Mouse (Mus musculus): ENCODE results near the gene Bahcc1. TPM values are rescaled to one million over a fixed set of nuclear protein-coding genes. Genes with fewer than 3 reads are reported as not detected.

The Bahcc1 gene
- polyA plus RNA-seq, 1 experiment from 2014 or later: 19.7 TPM

DNA sequence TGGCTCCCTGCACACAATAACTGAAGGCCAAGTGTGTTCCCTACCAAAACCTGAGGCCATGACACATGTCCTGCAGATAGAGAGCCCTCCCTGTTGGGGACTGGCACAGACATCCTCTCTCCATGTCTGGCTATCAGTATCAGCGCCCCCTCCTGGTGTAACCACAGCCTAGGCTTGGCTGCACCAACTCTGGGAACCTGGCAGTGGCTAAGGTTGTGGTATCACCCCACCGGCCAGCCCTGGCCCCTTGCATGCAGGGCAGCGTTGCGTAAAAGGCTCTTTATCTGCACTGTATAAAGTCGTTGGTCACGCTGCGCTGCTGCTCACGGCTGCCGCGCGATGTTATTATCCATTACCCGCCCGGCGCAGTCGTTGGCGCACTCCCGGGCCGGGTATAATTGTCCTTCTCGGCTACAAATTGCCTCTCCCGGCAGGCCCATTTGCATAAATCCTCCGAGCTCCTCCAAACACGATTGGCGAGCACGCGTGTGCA, 47.6 kb downstream of the Bahcc1 start:
- peak; percentile 89 for ATAC-seq (ENCODE audit: insufficient read depth, low FRiP score, low TSS enrichment)
- no peak overlapping the region for H3K4me3 ChIP-seq (ENCODE audit: low read depth, low read length)
- H3K9ac ChIP-seq (ENCODE audit: low read length): peak overlapping the region; percentile 12; the same call in 1 of the 2 replicates
- peaks cover 18% of the 10 kb centered on the region for H3K4me1 ChIP-seq (ENCODE audit: control insufficient read depth, insufficient read depth, low read length)
- 34% methylated on average over 25 of the region's 25 CpGs for WGBS
- no peak overlapping the region for H3K4me2 ChIP-seq (ENCODE audit: low read depth)
- H3K27ac ChIP-seq (ENCODE audit: low read depth, low read length): peak overlapping the region; percentile 76; the same call in 1 of the 2 replicates
- no peaks in the 10 kb centered on the region for H3K9me3 ChIP-seq (ENCODE audit: control insufficient read depth, low read length)
- peak; percentile 86 for DNase-seq (ENCODE audit: low spot score)
- H3K27me3 ChIP-seq (ENCODE audit: control insufficient read depth, insufficient read depth, low read length): no peaks in the 10 kb centered on the region
- H3K36me3 ChIP-seq (ENCODE audit: control insufficient read depth, insufficient read depth, low read length): peaks cover 50% of the 10 kb centered on the region

DNA sequence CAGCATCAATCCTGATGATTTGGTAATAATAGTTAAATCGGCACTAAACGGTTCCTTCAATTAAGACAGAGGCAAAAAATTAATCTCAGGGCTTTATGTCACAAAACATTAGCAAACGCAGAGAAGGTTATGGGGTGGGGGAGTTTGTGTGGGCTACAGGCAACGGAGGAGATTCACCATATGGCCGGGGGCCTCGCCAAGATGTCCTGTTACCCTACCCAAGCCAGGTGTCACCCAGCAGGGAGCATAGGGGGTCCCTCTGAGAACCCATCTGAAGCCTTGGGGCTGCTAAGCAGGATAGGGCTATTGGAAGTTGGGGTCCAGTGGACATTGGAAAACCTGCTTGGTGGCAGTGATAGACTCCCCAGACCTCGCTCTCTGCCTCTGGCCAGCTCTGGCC, 48.0 kb downstream of the Bahcc1 start:
- Histone ChIP-seq H3K36me3 (ENCODE audit: control insufficient read depth, insufficient read depth, low read length) (peaks cover 50% of the 10 kb centered on the region), H3K4me3 (ENCODE audit: low read depth, low read length) (no peak overlapping the region), H3K4me1 (ENCODE audit: control insufficient read depth, insufficient read depth, low read length) (peaks cover 18% of the 10 kb centered on the region), H3K9me3 (ENCODE audit: control insufficient read depth, low read length) (no peaks in the 10 kb centered on the region), H3K27ac (ENCODE audit: low read depth, low read length) (peak overlapping the region; percentile 76), H3K9ac (ENCODE audit: low read length) (no peak overlapping the region; the same call in 1 of the 2 replicates), H3K4me2 (ENCODE audit: low read depth) (no peak overlapping the region), H3K27me3 (ENCODE audit: control insufficient read depth, insufficient read depth, low read length) (no peaks in the 10 kb centered on the region)
- no peak for DNase-seq (ENCODE audit: low spot score)
- 62% methylated on average over 7 of the region's 7 CpGs for WGBS
- peak; percentile 22; the same call in 1 of the 2 replicates for ATAC-seq (ENCODE audit: insufficient read depth, low FRiP score, low TSS enrichment)

DNA sequence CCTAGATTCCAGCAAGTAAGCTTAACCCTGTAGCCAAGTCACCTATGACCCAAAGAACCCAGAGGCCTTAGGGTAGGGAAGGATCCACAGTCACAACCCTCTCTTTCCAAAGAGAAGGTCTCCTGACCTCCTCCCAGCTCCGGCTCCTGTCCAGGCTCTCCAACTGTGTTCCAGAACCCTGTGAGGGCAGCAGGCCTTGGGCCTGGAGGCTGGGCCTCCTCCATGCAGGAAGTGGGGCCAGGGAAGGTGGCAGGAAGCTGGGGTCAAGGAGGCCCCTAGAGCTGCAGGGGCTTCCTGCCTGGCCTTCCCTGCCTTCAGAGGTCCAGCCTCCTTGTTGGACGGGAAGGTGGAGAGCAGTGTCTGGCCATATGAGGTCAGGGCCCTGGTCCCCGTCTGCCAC, 48.5 kb downstream of the Bahcc1 start:
- Histone ChIP-seq H3K4me2 (ENCODE audit: low read depth) (no peak overlapping the region), H3K27me3 (ENCODE audit: control insufficient read depth, insufficient read depth, low read length) (no peaks in the 10 kb centered on the region), H3K27ac (ENCODE audit: low read depth, low read length) (peak overlapping the region; percentile 76), H3K36me3 (ENCODE audit: control insufficient read depth, insufficient read depth, low read length) (peaks cover 50% of the 10 kb centered on the region), H3K4me1 (ENCODE audit: control insufficient read depth, insufficient read depth, low read length) (peaks cover 18% of the 10 kb centered on the region), H3K4me3 (ENCODE audit: low read depth, low read length) (no peak overlapping the region), H3K9ac (ENCODE audit: low read length) (peak overlapping the region; percentile 7; the same call in 1 of the 2 replicates), H3K9me3 (ENCODE audit: control insufficient read depth, low read length) (no peaks in the 10 kb centered on the region)
- 68% methylated on average over 3 of the region's 3 CpGs for WGBS
- no peak for DNase-seq (ENCODE audit: low spot score)
- ATAC-seq (ENCODE audit: insufficient read depth, low FRiP score, low TSS enrichment): no peak

DNA sequence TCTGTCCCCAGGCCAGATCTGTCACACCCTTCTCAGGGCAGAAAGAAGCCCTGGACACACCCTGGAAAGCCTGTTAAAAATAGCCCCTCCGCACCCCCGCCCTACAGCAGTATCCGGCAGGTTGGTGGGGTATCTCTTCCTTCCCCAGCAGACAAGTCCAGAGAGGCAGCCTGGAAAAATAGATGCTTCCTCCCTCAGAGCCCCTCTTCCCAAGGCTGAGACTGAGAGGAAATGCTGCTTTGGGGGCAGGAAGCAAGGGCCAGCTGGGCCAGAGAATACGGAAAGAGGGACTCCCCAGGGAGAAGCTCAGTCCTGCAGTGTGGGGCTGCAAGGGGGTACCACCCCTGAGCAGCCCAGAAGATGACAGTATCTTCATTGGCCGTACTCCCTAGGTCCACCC, 50.8 kb downstream of the Bahcc1 start:
- H3K4me2 ChIP-seq (ENCODE audit: low read depth): no peak overlapping the region
- H3K27me3 ChIP-seq (ENCODE audit: control insufficient read depth, insufficient read depth, low read length): no peaks in the 10 kb centered on the region
- H3K36me3 ChIP-seq (ENCODE audit: control insufficient read depth, insufficient read depth, low read length): peaks cover 59% of the 10 kb centered on the region
- H3K4me3 ChIP-seq (ENCODE audit: low read depth, low read length): no peak overlapping the region
- peaks cover 18% of the 10 kb centered on the region for H3K4me1 ChIP-seq (ENCODE audit: control insufficient read depth, insufficient read depth, low read length)
- no peak for DNase-seq (ENCODE audit: low spot score)
- H3K27ac ChIP-seq (ENCODE audit: low read depth, low read length): no peak overlapping the region
- ATAC-seq (ENCODE audit: insufficient read depth, low FRiP score, low TSS enrichment): no peak
- 89% methylated on average over 5 of the region's 5 CpGs for WGBS
- H3K9ac ChIP-seq (ENCODE audit: low read length): no peak overlapping the region
- no peaks in the 10 kb centered on the region for H3K9me3 ChIP-seq (ENCODE audit: control insufficient read depth, low read length)

GRCm38 (mm10) chr11:120289644-120290043, 56.9 kb downstream of the Bahcc1 start:
- H3K27ac ChIP-seq (ENCODE audit: low read depth, low read length): no peak overlapping the region
- no peak overlapping the region for H3K4me3 ChIP-seq (ENCODE audit: low read depth, low read length)
- WGBS: 96% methylated on average over 17 of the region's 17 CpGs
- H3K9me3 ChIP-seq (ENCODE audit: control insufficient read depth, low read length): no peaks in the 10 kb centered on the region
- H3K27me3 ChIP-seq (ENCODE audit: control insufficient read depth, insufficient read depth, low read length): no peaks in the 10 kb centered on the region
- no peak overlapping the region for H3K9ac ChIP-seq (ENCODE audit: low read length)
- H3K4me2 ChIP-seq (ENCODE audit: low read depth): no peak overlapping the region
- DNase-seq (ENCODE audit: low spot score): no peak
- peaks cover 14% of the 10 kb centered on the region for H3K4me1 ChIP-seq (ENCODE audit: control insufficient read depth, insufficient read depth, low read length)
- no peak for ATAC-seq (ENCODE audit: insufficient read depth, low FRiP score, low TSS enrichment)
- H3K36me3 ChIP-seq (ENCODE audit: control insufficient read depth, insufficient read depth, low read length): peaks cover 38% of the 10 kb centered on the region

DNA sequence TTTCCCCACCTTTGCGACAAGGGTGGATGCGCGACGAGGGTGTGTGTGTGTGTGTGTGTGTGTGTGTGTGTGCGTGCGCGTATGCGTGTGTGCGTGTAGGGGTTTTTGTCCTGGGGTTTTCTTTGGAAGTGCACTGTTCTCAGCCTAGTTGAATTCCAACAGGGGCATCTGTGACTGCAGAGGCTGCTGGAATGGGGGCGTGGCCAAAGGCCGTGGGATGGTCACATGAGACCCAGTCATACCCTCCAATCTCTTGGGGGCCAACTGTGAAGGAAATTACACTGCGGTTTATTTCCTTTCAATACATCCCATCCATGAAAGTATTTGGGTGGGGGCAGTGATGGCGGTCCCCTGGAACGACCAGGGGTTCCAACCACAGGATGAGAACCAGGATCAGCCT, 57.5 kb downstream of the Bahcc1 start:
- 94% methylated on average over 14 of the region's 14 CpGs for WGBS
- Histone ChIP-seq H3K27me3 (ENCODE audit: control insufficient read depth, insufficient read depth, low read length) (no peaks in the 10 kb centered on the region), H3K36me3 (ENCODE audit: control insufficient read depth, insufficient read depth, low read length) (peaks cover 32% of the 10 kb centered on the region), H3K4me3 (ENCODE audit: low read depth, low read length) (no peak overlapping the region), H3K9ac (ENCODE audit: low read length) (no peak overlapping the region), H3K27ac (ENCODE audit: low read depth, low read length) (no peak overlapping the region), H3K9me3 (ENCODE audit: control insufficient read depth, low read length) (no peaks in the 10 kb centered on the region), H3K4me1 (ENCODE audit: control insufficient read depth, insufficient read depth, low read length) (peaks cover 19% of the 10 kb centered on the region), H3K4me2 (ENCODE audit: low read depth) (no peak overlapping the region)
- no peak for ATAC-seq (ENCODE audit: insufficient read depth, low FRiP score, low TSS enrichment)
- DNase-seq (ENCODE audit: low spot score): no peak

- ATAC-seq (ENCODE audit: insufficient read depth, low FRiP score, low TSS enrichment) (no peak), DNase-seq (ENCODE audit: low spot score) (no peak)
- Histone ChIP-seq H3K4me2 (ENCODE audit: low read depth) (no peak overlapping the region), H3K9me3 (ENCODE audit: control insufficient read depth, low read length) (no peaks in the 10 kb centered on the region), H3K4me1 (ENCODE audit: control insufficient read depth, insufficient read depth, low read length) (peaks cover 38% of the 10 kb centered on the region), H3K4me3 (ENCODE audit: low read depth, low read length) (no peak overlapping the region), H3K27me3 (ENCODE audit: control insufficient read depth, insufficient read depth, low read length) (no peaks in the 10 kb centered on the region), H3K27ac (ENCODE audit: low read depth, low read length) (peak overlapping the region; percentile 4; the same call in 1 of the 2 replicates), H3K36me3 (ENCODE audit: control insufficient read depth, insufficient read depth, low read length) (peaks cover 6% of the 10 kb centered on the region), H3K9ac (ENCODE audit: low read length) (no peak overlapping the region; the same call in 1 of the 2 replicates)
- 76% methylated on average over 1 of the region's 1 CpGs for WGBS
Measured at GRCm38 (mm10) chr11:120293714-120294113, 61.0 kb downstream of the Bahcc1 start.

DNA sequence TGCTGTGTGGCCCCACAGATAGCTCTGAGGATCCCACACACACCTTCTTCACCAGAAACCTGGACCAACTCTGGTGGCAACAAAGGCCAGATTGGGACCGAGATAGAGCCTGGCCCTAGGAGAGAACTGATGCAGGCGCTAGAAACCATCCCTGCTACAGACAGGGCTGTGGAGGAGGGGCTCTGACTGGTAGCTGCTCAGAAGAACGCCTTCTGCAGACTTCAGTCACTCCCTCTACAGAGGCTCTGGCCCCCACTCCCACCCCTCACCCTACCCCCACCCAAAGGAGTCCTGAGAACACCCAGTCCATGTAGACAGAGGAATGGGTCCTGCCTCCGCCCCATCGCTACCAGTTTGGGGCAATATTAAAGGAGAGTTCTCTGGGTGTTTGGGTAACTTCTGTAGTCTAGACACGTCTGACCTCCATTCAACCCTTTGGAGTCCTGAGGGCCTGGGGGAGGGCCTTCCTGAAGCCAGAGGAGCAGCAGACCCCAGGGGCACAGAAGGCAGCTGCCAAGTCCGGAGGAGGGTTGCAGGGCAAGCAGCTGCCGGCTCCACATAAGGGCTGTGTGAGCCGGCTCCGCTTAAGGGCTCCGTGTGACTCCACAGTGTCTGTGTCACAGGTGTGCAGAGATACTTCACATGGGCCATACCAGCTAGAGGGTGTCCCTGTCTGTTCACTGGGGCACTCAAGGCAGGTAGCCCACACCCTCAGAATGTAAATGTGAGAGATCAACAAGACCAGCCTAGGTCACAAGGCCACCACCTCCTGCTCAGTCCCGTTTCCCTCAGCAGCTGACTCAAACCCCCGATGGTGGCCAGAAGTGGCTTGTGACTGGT, 63.8 kb downstream of the Bahcc1 start:
- Histone ChIP-seq H3K9me3 (ENCODE audit: control insufficient read depth, low read length) (no peaks in the 10 kb centered on the region), H3K36me3 (ENCODE audit: control insufficient read depth, insufficient read depth, low read length) (no peaks in the 10 kb centered on the region), H3K27ac (ENCODE audit: low read depth, low read length) (peak overlapping the region; percentile 39; the same call in 1 of the 2 replicates), H3K9ac (ENCODE audit: low read length) (peak overlapping the region; percentile 0; the same call in 1 of the 2 replicates), H3K4me2 (ENCODE audit: low read depth) (peak overlapping the region; percentile 14; the same call in 1 of the 2 replicates), H3K4me1 (ENCODE audit: control insufficient read depth, insufficient read depth, low read length) (peaks cover 40% of the 10 kb centered on the region), H3K4me3 (ENCODE audit: low read depth, low read length) (no peak overlapping the region), H3K27me3 (ENCODE audit: control insufficient read depth, insufficient read depth, low read length) (no peaks in the 10 kb centered on the region)
- WGBS: 38% methylated on average over 13 of the region's 13 CpGs
- ATAC-seq (ENCODE audit: insufficient read depth, low FRiP score, low TSS enrichment) (peak; percentile 68), DNase-seq (ENCODE audit: low spot score) (peak; percentile 64)

DNA sequence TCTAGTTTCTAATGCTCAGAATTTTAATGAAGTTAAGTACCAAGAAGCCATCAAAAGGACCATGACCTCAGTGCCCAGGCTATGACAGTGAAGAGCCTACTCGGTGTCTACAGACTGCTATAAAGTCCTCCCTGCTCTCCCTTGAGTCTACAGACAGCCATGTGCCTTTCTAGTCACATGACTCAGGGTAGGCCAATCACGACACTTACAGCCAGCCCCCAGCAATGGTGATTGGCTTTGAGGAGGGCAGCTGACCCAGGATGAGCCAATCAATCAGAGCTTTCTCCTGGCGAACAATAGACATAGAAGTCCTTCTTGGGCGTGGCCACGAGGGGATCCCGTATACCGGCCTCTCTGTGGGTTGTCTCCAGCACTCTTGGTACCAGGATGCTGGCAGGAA, 65.0 kb downstream of the Bahcc1 start:
- H3K36me3 ChIP-seq (ENCODE audit: control insufficient read depth, insufficient read depth, low read length): no peaks in the 10 kb centered on the region
- ATAC-seq (ENCODE audit: insufficient read depth, low FRiP score, low TSS enrichment) (no peak), DNase-seq (ENCODE audit: low spot score) (no peak)
- 56% methylated on average over 7 of the region's 7 CpGs for WGBS
- no peak overlapping the region for H3K4me3 ChIP-seq (ENCODE audit: low read depth, low read length)
- H3K4me1 ChIP-seq (ENCODE audit: control insufficient read depth, insufficient read depth, low read length): peaks cover 40% of the 10 kb centered on the region
- H3K27me3 ChIP-seq (ENCODE audit: control insufficient read depth, insufficient read depth, low read length): no peaks in the 10 kb centered on the region
- H3K9me3 ChIP-seq (ENCODE audit: control insufficient read depth, low read length): no peaks in the 10 kb centered on the region
- H3K4me2 ChIP-seq (ENCODE audit: low read depth): no peak overlapping the region
- H3K9ac ChIP-seq (ENCODE audit: low read length): no peak overlapping the region
- no peak overlapping the region for H3K27ac ChIP-seq (ENCODE audit: low read depth, low read length)

Data from neural tube, embryonic 11.5 days (tissue).